Mouse (Mus musculus) myocyte (in vitro differentiated cells): Measurements from ENCODE around the gene Smim4.

ENCODE experiments used
- CEBPB ChIP-seq: IDR thresholded peaks from 2 replicates; pipeline ENCODE4 v1.6.1; 2011; ENCODE audit warnings: mild to moderate bottlenecking, moderate library complexity; ENCODE audit not compliant: poor library complexity, insufficient read depth, severe bottlenecking
- E2F4 ChIP-seq: IDR thresholded peaks from one replicate; pipeline ENCODE4 v1.6.1; 2011; ENCODE audit warnings: mild to moderate bottlenecking, control low read depth, moderate library complexity; ENCODE audit not compliant: insufficient read depth
- MAX ChIP-seq: IDR thresholded peaks from one replicate; pipeline ENCODE4 v1.6.1; 2011; ENCODE audit warnings: low read depth, mild to moderate bottlenecking, control low read depth
- POLR2A ChIP-seq: IDR thresholded peaks from one replicate; pipeline ENCODE4 v1.6.1; 2011; ENCODE audit warnings: low read depth, mild to moderate bottlenecking, control low read depth, moderate library complexity; ENCODE audit not compliant: insufficient read length
- POLR2AphosphoS2 ChIP-seq: IDR thresholded peaks from one replicate; pipeline ENCODE4 v1.6.1; 2011; ENCODE audit warnings: low read depth, control low read depth; ENCODE audit not compliant: insufficient read length
- SRF ChIP-seq: IDR thresholded peaks from one replicate; pipeline ENCODE4 v1.6.1; 2011; ENCODE audit warnings: low read depth; ENCODE audit not compliant: control insufficient read depth, insufficient read length
- TCF12 ChIP-seq: IDR thresholded peaks from one replicate; pipeline ENCODE4 v1.6.1; 2011; ENCODE audit warnings: mild to moderate bottlenecking, control low read depth; ENCODE audit not compliant: poor library complexity, insufficient read depth, severe bottlenecking
- USF1 ChIP-seq: IDR thresholded peaks from one replicate; pipeline ENCODE4 v1.6.1; 2011; ENCODE audit warnings: low read depth, mild to moderate bottlenecking, control low read depth, moderate library complexity

DNA sequence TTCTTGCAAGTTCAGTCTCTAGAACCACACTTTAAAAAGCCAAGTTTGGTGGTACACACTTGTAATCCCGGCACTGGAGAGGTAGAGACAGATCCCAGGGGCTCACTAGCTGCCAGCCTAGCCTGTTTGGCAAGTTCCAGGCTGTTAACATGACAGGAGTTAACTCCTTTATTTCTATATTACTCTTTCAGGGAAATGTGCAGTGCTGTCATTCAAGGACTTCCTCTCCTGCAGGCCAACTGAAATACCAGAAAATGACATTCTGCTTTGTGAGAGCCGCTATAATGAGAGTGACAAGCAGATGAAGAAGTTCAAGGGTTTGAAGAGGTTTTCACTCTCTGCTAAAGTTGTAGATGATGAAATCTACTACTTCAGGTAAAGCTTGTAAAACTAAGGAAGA, 23.6 kb downstream of the Smim4 start:
- TF ChIP-seq POLR2A (no peak), MAX (no peak), USF1 (no peak), CEBPB (no peak), E2F4 (no peak), POLR2AphosphoS2 (no peak), TCF12 (no peak), SRF (no peak)
